Mouse (Mus musculus) liver, postnatal 0 days (tissue): ENCODE data around the gene Gfral.

ENCODE experiments used
- CTCF ChIP-seq: sonication (generic); IDR thresholded peaks from 2 replicates; pipeline ENCODE4 v1.5.1; 2016; ENCODE audit warnings: antibody characterized with exemption, low read depth
- EP300 ChIP-seq: IDR thresholded peaks from 2 replicates; pipeline ENCODE4 v1.6.1; 2016; ENCODE audit warnings: antibody characterized with exemption, low read depth, mild to moderate bottlenecking

- TF ChIP-seq EP300 (no peak), CTCF (no peak)
Observed at GRCm38 (mm10) chr9:76257731-76258130, 44.3 kb upstream of the Gfral start.
